Mouse (Mus musculus): ENCODE measurements around the gene Nlgn2.
A peak's percentile ranks its signal among the peaks of the same experiment; 100 is the strongest.

Nlgn2 gene

DNA sequence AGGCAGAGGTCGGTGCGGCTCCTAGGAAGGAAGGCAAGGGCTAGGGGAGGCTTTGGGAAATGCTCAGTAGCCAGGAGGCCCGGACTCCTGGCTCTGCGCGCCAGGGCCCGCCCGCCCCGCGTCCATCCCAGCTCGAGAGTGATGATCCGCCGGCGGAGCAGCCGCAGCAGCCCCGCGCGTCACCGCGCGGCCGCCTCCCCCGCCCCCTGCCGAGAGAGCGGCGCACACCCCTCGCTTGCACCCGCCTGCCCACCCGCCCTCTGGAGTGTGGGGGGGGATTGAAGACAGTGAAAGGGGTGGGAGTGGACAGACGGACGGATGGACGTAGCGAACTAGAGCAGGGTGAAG lies at the start of gene Nlgn2:
Gene Nlgn2, minus strand, starts transcription at position 181 of the 348 bp plus-strand sequence.
- no peak for DNase-seq (ENCODE audit: low read depth, low spot score)

DNA sequence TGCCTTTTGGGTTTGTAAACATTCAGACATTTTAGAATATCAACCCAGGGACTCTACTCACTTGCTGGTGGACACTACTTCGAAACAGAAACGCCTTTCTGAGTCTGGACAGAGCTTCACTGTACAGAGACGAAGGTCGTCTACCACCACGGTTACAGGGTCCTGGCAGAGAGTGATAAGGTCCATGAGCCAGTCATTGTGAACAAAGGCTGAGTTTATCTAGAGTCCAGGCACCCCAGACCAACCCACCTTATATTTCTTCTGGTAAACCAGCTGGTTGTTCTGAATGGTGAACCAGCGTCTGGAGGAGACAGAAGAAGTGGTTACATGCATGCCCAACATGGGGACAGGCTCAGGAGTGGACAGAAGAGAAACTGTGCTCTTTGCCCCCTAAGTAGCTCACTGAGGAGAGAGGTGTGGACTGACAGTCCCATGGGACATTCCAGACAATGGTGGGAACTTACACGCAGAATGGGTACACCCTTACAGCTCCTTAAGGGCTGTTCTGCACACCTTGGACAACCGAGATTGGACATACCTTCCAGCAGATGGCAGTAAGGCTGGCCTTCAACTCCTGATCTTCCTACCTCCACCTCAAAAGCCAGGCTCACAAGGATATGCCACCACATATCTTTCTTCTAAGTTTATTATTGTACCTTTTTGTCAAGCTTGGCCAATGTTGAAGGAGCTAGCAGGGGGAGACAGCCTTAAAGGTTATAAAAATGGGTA lies 49.5 kb upstream of the Nlgn2 start:
- DNase-seq (ENCODE audit: low read depth, low spot score), result no peak

DNA sequence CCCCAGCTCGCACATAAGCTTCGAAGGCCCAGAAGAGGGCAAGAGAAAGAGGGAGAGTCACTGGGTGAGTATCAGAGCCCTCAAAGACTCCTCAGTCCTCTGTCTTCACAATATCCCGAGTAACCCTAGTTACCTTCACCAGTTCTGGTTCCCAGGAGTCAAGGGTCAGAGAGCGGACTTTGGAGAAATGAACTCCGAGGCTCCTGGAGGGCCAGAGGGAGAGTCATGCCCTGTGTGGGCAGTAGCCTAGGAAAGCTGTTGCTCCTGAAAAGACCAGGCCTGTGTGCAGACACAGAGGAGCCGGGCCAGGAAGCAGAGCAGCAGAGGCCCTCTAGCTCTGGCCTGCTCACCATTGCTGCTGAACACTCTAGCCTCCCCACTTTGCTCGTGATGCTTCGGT lies 47.1 kb upstream of the Nlgn2 start:
- DNase-seq (ENCODE audit: low read depth, low spot score), result no peak

DNA sequence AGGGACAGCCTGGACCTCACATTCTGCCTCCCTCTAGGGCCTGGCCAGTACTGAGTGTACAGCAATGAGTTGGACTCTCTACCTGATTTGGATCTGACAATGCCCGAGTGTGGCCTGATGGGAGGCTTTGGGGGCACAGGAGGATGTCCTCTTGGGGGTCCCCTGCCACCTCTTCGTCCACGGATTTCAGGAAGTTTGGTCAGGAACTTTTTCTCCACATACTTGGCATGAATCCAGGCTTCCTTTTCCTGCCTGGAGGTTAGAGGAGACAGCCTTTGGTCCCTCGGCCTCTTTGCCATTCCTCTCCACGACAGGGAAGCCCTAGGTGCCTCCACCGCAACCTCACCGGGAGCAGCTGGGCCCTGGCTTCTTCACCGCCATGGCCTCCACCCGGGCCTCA lies 46.7 kb upstream of the Nlgn2 start:
- no peak for DNase-seq (ENCODE audit: low read depth, low spot score)

DNA sequence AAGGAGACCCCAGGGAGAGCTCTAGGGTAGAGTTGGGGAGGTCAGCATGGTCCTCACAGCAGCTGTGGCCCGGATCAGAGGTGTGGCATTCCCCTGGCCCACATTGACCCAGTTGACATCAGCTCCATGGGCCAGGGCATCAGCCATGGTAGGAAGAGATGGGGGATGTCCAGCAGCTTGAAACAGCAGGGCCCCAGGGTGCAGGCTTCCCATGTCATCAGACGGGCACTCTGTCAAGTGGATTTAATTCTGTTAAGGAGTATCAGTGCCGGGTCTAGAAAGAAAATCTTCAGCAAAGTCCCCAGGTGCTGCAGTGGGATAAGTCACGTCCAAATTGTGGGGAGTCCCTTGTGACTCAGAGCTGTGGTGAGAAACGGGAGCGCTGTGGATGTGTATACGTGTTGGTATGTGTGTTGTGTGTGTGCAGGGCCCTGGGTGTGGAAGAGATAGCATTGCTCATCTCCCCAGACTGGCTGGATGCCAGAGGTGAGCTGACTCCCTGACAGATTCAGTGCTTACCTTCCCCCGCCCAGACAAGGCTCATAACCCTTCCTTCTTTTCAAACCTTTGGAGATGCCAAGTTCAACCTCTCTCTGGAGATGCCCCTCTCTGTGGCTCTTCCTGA lies 46.1 kb upstream of the Nlgn2 start:
- no peak for DNase-seq (ENCODE audit: low read depth, low spot score)

DNA sequence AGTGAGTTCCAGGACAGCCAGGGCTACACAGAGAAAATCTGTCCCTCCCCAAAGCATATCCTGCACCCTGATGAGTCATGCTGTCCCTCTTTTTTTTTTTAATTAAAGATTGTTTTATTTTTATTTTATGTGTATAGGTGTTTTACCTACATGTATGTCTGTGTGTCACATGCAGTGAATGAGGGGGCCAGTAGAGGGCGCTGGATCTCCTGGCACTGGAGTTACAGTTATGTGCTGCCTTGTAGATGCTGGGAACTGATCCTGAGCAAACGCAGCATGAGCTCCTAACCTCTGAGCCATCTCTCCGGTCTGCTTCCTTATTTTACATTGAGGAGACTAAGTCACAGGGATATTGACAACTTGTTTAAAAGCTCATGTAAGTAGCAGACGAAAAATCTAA lies 45.5 kb upstream of the Nlgn2 start:
- DNase-seq (ENCODE audit: low read depth, low spot score), result no peak

DNA sequence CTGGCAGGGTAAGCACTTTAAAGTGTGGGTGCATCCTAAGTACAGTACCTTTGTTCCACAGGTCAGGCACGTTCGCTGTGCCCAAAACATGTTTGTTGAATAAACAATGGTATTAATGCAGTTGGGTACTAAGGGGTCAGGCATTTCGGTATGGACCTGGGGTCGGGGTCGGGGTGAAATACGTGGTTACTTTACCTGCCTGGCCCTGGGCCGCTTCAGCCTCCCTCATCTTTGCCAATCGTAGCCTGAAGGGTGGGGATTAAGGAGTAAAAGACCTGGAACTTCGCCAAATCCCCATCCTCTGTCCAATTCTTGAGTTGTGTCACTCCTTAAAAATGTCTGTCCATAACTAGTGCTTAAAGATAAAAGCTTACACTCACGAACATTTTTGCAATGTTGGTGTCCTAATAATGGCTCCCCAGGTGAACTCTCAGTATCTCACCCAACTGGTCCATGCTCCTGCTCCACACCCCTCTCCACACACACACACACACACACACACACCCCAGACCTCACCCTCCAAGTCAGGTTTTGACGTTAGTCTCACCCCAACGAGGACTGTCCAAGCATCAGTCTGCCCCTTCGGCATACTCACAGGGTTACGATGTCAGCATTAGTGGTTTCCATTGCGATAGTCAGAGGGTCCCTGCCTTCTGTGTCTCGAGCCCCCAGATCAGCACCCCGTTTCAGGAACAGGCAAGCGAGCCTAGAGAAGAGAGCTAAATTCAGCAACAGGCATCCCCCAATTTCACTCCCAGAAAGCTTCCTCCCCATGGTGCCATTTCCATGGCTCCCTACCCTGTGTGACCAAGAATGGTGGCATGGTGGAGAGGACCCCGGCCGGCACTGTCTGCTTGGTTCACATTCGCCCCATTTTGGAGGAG lies 44.4 kb upstream of the Nlgn2 start:
- DNase-seq (ENCODE audit: low read depth, low spot score), result no peak

DNA sequence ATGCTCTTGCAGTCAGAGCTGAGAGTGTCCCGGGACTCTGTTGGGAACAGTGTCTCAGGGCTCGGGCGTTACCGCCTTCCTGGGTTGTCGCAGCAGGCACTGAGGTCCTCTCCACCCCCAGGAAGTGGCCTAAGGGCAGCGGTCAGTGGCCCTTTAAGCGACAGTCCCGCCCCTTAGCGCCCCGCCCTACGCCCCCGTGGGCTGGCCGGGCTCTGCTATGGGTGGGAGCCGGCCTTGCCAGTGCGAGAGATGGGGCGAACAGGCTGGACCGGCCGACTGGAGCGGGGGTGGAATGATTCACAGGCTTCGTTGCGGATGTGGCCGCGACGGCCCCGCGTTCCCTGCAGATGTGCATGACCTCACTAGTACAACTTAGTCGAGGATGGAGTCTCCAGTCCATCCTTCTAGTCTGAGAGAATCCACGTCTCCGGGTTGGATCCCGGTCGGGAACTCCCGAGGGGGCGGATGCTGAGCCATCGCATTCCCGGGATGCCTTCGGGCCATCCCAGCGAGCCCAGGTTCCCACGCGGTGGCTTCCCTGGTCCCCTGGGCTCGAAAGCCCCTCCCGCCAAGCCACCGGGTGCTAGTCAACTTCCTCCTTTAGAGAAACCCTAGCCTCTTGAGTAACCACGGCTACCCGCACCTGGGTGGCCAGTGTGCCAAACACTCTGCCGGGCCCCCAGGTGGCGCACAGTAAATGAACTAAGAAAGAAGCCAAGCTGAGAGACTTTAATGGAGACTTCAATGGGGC lies 43.4 kb upstream of the Nlgn2 start, which contains the start of gene Kctd11:
Gene Kctd11, minus strand, starts transcription at position 554 of the 751 bp plus-strand sequence.
- DNase-seq (ENCODE audit: low read depth, low spot score), result peak; percentile 65

DNA sequence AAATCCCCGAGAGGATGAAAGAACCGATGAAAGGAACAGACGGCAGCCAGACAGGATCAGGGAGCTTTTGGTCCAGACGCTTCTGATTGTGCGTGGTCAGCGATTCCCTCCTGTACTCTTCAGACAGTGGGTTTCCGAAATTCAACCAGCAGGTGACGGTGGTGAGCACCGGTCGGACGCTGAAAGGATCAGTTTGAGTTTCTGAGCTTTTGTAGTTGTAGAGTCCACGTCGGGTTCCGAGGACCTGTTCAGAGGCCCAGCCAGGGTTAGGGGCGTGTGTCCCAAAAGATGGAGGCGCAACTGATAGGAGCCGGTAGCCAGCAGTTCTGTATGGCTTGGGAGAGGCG lies 42.9 kb upstream of the Nlgn2 start:
- DNase-seq (ENCODE audit: low read depth, low spot score), result peak; percentile 54

DNA sequence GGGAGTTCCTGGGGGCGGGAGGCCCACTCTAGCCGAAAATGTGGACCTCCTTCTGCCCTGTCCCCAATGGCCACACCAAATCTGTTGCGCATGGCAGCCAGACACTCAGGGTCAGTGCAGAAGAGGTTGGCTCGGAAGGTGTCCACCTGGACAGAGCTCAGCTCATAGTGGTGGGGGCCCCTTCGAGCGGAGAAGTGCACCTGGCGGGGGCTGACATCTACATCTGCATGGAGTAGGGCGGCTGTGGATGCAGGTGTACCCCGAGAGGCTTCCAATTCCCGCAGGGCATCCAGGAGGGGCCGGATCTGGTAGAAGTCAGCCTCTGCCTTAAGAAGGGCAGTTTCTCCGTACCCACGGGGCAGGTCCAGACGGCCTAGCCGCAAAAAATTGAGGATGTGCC lies 42.1 kb upstream of the Nlgn2 start:
- no peak for DNase-seq (ENCODE audit: low read depth, low spot score)

DNA sequence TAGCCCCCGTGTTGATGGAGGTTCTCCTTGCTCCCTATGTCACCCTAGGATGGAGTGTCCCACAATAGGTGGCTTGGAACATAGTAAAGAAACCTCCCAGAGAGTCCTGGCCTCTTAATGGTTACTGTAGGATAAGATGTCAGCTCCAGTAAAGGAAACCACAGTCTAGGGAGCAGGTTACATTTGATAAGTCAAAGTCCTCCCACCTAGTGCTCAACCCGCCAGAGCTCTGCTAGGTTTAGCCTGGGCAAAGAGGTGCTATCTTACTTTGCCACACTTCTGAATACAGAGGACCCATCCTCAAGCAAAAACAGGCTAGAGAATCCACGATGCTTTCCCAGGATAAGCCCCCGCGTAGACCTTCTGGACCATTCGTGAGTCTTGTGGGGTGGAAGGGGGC lies 41.4 kb upstream of the Nlgn2 start:
- no peak for DNase-seq (ENCODE audit: low read depth, low spot score)

DNA sequence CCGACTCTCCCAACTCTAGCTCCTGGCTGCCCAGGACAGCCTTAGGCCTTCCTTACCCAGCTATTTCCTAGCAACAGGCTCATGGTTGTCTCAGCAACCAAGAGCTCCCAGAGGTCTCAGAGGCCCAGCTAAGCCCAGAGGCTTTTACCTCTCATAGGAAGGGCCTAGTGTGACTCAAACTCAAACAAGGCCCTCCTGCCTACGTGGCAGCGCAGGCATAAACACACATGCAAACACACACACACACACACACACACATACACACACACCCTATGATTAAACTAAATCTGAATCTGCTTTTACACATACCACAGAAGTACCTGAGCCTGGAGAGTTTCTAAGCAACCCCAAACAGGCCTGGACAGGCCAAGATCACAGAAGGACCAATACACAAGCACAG lies 40.8 kb upstream of the Nlgn2 start:
- DNase-seq (ENCODE audit: low read depth, low spot score), result no peak

DNA sequence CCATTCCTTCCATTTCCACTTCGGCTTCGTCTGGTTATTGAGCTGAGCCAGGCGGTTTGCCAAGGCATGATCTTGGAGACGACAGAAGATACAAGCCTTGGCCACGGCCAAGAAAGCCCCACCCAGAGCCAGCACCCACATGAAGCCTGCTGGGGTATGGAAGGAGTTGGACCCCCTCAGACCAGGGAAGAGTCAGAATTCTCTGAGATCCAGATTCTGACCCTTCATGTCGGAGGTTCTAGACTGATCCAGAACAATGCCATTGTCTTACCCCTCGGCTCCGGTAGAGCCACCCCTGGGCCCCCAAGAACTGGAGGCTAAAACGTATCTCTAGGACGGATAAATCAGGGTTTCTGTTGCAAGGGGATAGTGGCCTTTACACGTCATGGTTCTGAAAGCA lies 40.3 kb upstream of the Nlgn2 start, which contains the start of gene Tmem95:
Gene Tmem95, minus strand, starts transcription at position 141 of the 400 bp plus-strand sequence.
- no peak for DNase-seq (ENCODE audit: low read depth, low spot score)

DNA sequence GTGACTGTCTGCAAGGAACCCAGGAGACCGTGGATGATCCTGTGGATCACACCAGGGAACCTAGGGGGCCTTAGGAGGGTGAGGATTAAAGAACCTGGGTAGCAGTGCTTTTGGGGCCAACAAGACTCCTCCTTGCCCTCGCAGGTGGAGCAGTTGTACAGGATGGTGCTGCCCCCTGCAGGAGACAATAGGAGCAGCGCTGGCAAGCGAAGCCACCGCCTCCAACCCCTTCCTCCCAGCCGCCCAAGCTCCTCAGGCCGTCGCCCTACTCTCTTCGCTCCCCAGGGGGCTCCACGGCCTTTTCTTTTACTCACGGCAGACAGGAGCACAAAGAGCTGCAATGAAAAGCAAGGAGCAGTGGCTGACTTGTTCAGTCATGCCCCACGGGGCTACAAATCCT lies 39.3 kb upstream of the Nlgn2 start:
- DNase-seq (ENCODE audit: low read depth, low spot score), result peak; percentile 71

DNA sequence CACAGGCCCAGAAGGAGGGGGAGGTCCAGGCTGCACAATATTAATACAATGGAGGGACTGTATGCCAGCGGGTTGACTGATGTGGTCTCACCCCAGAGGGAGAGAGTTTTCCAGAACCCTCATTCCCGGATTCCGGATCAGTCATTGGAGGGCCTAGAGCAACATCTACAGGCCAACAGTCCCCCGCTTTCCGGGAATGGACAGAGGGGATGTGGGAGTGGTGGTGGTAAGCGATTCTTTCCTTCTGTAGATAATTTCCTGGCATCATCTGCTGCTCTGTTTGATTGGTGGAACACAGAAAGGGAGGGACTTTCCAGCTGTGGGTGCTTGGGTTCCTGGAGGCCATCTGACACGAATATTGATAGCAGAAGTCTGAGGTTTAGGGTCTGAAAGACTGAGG lies 38.6 kb upstream of the Nlgn2 start:
- DNase-seq (ENCODE audit: low read depth, low spot score), result no peak

DNA sequence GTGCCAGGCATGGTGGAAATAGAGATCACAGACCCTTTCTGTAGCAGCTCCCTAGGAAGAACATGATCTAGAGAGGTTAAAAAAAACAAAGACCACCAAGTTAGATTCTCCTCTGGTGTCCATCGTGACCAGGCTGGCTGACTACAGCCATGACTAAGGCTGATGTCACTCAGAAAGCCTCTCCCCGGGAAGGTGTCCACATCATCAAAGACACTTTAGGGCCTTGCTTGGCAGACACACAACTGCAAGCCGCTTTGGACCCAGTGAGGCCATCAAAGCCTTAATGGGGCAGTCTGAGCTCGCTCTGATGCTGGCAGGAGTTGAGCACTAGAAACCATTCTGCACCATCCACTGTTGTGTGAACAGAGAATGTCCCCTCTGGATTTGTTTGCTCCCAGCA lies 34.9 kb upstream of the Nlgn2 start:
- DNase-seq (ENCODE audit: low read depth, low spot score), result no peak

DNA sequence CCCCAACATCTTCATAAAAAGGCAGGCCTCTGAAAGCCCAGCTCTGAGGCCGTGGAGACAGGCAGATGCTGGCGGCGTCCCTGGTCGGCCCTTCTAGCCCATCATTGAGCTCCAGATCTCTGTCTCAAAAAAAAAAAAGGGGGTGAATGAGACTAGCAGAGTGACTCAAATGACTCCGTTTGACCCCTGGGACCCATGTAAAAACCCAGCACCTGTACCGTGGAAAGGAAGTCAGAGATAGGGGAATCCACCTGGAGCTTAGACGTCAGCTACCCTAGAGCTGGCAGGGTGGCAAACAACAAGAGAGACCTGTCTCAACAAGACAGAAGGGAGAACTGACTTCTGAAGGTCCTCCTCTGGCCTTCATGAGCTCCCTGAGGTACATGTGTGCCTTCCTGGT lies 34.2 kb upstream of the Nlgn2 start:
- DNase-seq (ENCODE audit: low read depth, low spot score), result no peak

DNA sequence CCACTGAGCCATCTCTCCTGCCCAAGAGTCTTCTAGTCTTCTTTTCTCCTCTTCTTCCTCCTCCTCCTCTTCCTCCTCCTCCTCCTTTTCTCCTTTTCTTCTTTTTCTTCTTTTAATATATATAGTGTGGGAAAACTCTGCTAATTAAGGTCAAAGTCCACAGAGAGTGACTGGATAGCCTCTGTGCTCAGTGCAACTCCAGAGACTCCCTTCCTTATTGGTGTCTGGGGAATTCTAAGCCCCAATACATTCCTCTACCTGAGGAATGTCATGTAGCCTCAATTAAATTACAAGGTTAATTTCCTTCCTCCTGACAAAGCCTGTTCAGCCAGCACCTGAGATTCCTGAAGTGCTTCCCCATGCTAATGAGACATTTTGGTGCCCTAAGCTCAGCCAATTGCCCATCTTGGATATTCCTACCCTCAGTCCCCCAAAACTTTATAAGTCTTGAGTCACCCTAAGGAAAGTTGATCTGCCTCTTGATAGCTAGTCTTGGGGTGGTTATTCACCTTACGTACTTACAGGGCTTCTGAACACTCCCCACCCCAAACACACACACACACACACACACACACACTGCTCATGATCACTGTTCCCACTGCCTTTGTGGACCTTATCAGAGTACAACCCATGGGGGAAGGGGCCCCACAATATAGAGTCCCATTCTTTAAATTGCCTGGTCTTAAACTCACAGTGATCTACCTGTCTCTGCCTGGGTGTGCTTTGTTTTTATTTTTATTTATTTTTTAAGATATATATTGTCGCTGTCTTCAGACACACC lies 32.9 kb upstream of the Nlgn2 start:
- DNase-seq (ENCODE audit: low read depth, low spot score), result no peak

DNA sequence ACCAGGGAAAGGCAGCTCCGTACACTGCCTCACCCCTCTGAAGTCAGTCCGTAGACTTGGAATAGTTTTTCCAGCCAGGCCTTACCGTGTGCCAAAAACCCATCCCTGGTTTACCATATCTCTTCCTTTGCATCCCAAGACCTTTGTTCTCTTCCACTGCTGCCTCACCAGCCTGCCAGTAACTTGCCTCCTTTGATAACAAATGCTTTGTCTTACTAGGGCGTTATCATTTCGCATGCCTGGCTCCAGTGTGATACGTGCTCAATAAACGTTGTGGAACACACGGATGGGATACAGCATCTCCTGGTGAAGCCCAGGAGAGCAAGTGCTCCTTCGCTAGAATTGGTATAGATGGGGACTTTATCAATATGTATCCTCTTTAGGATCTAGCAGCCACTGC lies 29.8 kb upstream of the Nlgn2 start:
- no peak for DNase-seq (ENCODE audit: low read depth, low spot score)

DNA sequence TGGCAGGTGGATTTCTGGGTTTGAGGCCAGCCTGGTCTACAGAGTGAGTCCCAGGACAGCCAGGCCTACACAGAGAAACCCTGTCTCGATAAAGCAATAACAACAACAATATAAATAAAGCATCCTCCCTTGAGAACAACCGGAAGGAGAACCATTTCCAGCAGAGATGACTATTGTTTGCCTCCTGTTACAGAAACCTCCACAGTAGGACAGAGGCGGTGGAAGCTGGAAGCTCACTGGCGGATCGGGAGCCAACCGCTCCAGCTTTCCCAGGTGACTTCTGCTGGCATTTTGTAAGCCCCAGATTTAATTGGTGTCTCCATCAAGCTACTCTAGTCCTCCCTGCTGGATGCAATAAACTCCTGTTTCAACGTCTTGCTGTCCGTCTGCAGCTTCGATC lies 28.0 kb upstream of the Nlgn2 start:
- no peak for DNase-seq (ENCODE audit: low read depth, low spot score)

All from embryo, embryonic 11.5 days (tissue).